Mouse (Mus musculus) brain, embryonic 14.5 days (tissue): Measurements from ENCODE around the gene Gpn3.

Experiments
- CTCF ChIP-seq: fragments of 200-500 bp; IDR thresholded peaks from 2 replicates; pipeline ENCODE4 v1.5.1; 2012; ENCODE audit warnings: inconsistent platforms, mild to moderate bottlenecking, moderate library complexity, borderline replicate concordance; ENCODE audit not compliant: insufficient read depth, insufficient read length; ENCODE audit errors: extremely low read depth
- POLR2A ChIP-seq: fragments of 200-500 bp; IDR thresholded peaks from 2 replicates; pipeline ENCODE4 v1.6.1; 2012; ENCODE audit warnings: mild to moderate bottlenecking, inconsistent platforms, borderline replicate concordance; ENCODE audit not compliant: poor library complexity, insufficient read depth, insufficient read length, severe bottlenecking; ENCODE audit errors: extremely low read depth

DNA sequence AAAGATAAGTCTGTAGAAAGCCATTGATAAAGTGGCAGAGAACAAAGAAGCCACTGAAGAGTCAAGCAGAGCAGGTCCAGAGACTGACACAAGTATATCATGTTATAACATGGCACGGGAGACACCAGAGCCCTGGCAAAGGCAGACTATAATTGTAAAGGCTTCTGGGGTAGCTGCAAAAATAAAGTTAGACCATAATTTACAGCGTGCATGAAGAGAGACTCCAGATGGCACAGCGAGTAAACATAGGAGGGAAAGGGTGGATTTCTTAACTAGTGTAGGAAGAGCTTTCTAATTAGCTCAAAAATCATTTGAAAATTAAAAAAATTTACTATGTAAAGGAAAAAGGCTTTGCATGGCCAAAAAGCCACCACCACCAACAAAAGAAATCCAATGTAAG lies 44.4 kb upstream of the Gpn3 start:
- TF ChIP-seq CTCF (no peak), POLR2A (no peak)
